Mouse (Mus musculus): ENCODE data around the gene Vmn1r18. TPM values are rescaled to one million over a fixed set of nuclear protein-coding genes. Genes with fewer than 3 reads are reported as not detected.

Gene Vmn1r18
- polyA plus RNA-seq, 1 experiment from 2014 or later: not detected

Other genes starting within 250 kb of the Vmn1r18 start
- gene Vmn1r12, start 238.9 kb downstream of the Vmn1r18 start, polyA plus RNA-seq (2014; fragmentation: Nextera tagmentation; extraction: Ambion mirVana): not detected in 2 replicates
- not detected in 2 replicates for gene Vmn1r13, start 192.5 kb downstream of the Vmn1r18 start, polyA plus RNA-seq (2014; fragmentation: Nextera tagmentation; extraction: Ambion mirVana)
- gene Vmn1r14, start 164.1 kb downstream of the Vmn1r18 start, polyA plus RNA-seq (2014; fragmentation: Nextera tagmentation; extraction: Ambion mirVana): not detected in 2 replicates
- not detected in 2 replicates for gene Vmn1r15, start 137.8 kb downstream of the Vmn1r18 start, polyA plus RNA-seq (2014; fragmentation: Nextera tagmentation; extraction: Ambion mirVana)
- not detected in 2 replicates for gene Vmn1r16, start 66.3 kb downstream of the Vmn1r18 start, polyA plus RNA-seq (2014; fragmentation: Nextera tagmentation; extraction: Ambion mirVana)
- gene Vmn1r17, start 32.1 kb downstream of the Vmn1r18 start, polyA plus RNA-seq (2014; fragmentation: Nextera tagmentation; extraction: Ambion mirVana): not detected in 2 replicates
- not detected in 2 replicates for gene Vmn1r19, start 8.0 kb upstream of the Vmn1r18 start, polyA plus RNA-seq (2014; fragmentation: Nextera tagmentation; extraction: Ambion mirVana)
- not detected in 2 replicates for gene Vmn1r20, start 33.1 kb upstream of the Vmn1r18 start, polyA plus RNA-seq (2014; fragmentation: Nextera tagmentation; extraction: Ambion mirVana)
- 3.5 TPM in 2 replicates for gene Ppm1k, start 139.7 kb upstream of the Vmn1r18 start, polyA plus RNA-seq (2014; fragmentation: Nextera tagmentation; extraction: Ambion mirVana)
- 4.6 and 5.2 TPM in 2 replicates for gene Herc6, start 185.2 kb upstream of the Vmn1r18 start, polyA plus RNA-seq (2014; fragmentation: Nextera tagmentation; extraction: Ambion mirVana)